ENCODE assay signal across 26 mouse cellular contexts in genomic region chr2:110080532-110080931, GRCm38 (mm10).
DNase-seq lines count a peak whose midpoint lies in the region; ATAC-seq and TF ChIP-seq lines count a peak whose summit lies in the region.
"Had no signal": no experiment of that assay in that cellular context is flagged by ENCODE, and none has a peak within 500 bp of the region (broad histone marks: within the 10 kb centered on the region; RNA-seq: fewer than 3 reads in every experiment).

No protein-coding gene starts in this region.

- H3K4me3 ChIP-seq in lung, embryonic 14.5 days (ENCODE audit: low read depth, low read length) = no peak overlapping the region
- H3K4me3 ChIP-seq in lung, adult 2 months (replicated peaks; ENCODE audit: extremely low read depth, low read depth, low read length) = no peak overlapping the region
- H3K4me3 ChIP-seq in embryonic facial prominence, embryonic 10.5 days = no peak overlapping the region
- H3K4me3 ChIP-seq: embryonic facial prominence, embryonic 12.5 days; forebrain, embryonic 13.5 days; hindbrain, embryonic 13.5 days; limb, embryonic 12.5 days; liver, embryonic 15.5 days; midbrain, embryonic 15.5 days; neural tube, embryonic 15.5 days had no signal

- no peaks in the 10 kb centered on the region for H3K9me3 ChIP-seq in lung, embryonic 14.5 days (ENCODE audit: low read depth, low read length)
- no peaks in the 10 kb centered on the region for H3K9me3 ChIP-seq in embryonic facial prominence, embryonic 10.5 days
- H3K9me3 ChIP-seq: embryonic facial prominence, embryonic 12.5 days; forebrain, embryonic 13.5 days; hindbrain, embryonic 13.5 days; limb, embryonic 12.5 days; liver, embryonic 15.5 days; midbrain, embryonic 15.5 days; neural tube, embryonic 15.5 days had no signal

- DNase-seq in lung, embryonic 14.5 days = peak; percentile 8
- no peak for DNase-seq in lung, adult 2 months
- DNase-seq in 416B (ENCODE audit: low read depth) = peak; percentile 14
- DNase-seq in embryonic facial prominence, embryonic 10.5 days (ENCODE audit: low spot score) = peak; percentile 15
- DNase-seq in kidney, postnatal 36 days = no peak
- DNase-seq in cerebellum, adult 9-11 months = no peak
- DNase-seq: adrenal gland, adult 8-10 months; B cell, adult 2 months; cerebellum, adult 8-10 months; gastrocnemius, postnatal 14 days; heart, adult 18-20 months; heart, postnatal 36 days; kidney, adult 9 months; kidney, postnatal 10 days; lung, postnatal 36 days; thymus, postnatal 4 days had no signal

- no peaks in the 10 kb centered on the region for H3K27me3 ChIP-seq in lung, embryonic 14.5 days (ENCODE audit: insufficient read depth, low read length)
- H3K27me3 ChIP-seq in embryonic facial prominence, embryonic 10.5 days (replicated peaks; ENCODE audit: low read depth, poor library complexity, severe bottlenecking) = no peaks in the 10 kb centered on the region
- H3K27me3 ChIP-seq: embryonic facial prominence, embryonic 12.5 days; hindbrain, embryonic 13.5 days; limb, embryonic 12.5 days; liver, embryonic 15.5 days; midbrain, embryonic 15.5 days; neural tube, embryonic 15.5 days had no signal

- H3K36me3 ChIP-seq in lung, embryonic 14.5 days (ENCODE audit: insufficient read depth) = no peaks in the 10 kb centered on the region
- H3K36me3 ChIP-seq in embryonic facial prominence, embryonic 10.5 days (replicated peaks) = no peaks in the 10 kb centered on the region
- H3K36me3 ChIP-seq: embryonic facial prominence, embryonic 12.5 days; hindbrain, embryonic 13.5 days; limb, embryonic 12.5 days; liver, embryonic 15.5 days; midbrain, embryonic 15.5 days; neural tube, embryonic 15.5 days had no signal

- 57% methylated on average over 6 of the region's 6 CpGs for whole genome bisulfite sequencing in lung, embryonic 14.5 days
- WGBS in lung, adult 2 months = 62% methylated on average over 6 of the region's 6 CpGs
- 59% methylated on average over 6 of the region's 6 CpGs for WGBS in embryonic facial prominence, embryonic 10.5 days

- no peak overlapping the region for H3K9ac ChIP-seq in lung, embryonic 14.5 days
- H3K9ac ChIP-seq: embryonic facial prominence, embryonic 12.5 days; forebrain, embryonic 13.5 days; hindbrain, embryonic 13.5 days; limb, embryonic 12.5 days; liver, embryonic 15.5 days; midbrain, embryonic 15.5 days; neural tube, embryonic 15.5 days had no signal

- H3K4me2 ChIP-seq in lung, embryonic 14.5 days = no peak overlapping the region
- H3K4me2 ChIP-seq: embryonic facial prominence, embryonic 12.5 days; forebrain, embryonic 13.5 days; heart, embryonic 11.5 days; hindbrain, embryonic 13.5 days; limb, embryonic 12.5 days; liver, embryonic 15.5 days; midbrain, embryonic 15.5 days; neural tube, embryonic 15.5 days had no signal

- no peak overlapping the region for H3K27ac ChIP-seq in lung, embryonic 14.5 days (ENCODE audit: low read depth)
- no peak overlapping the region for H3K27ac ChIP-seq in embryonic facial prominence, embryonic 10.5 days (replicated peaks)
- H3K27ac ChIP-seq: embryonic facial prominence, embryonic 12.5 days; forebrain, embryonic 13.5 days; hindbrain, embryonic 13.5 days; limb, embryonic 12.5 days; liver, embryonic 15.5 days; midbrain, embryonic 15.5 days; neural tube, embryonic 15.5 days had no signal

- TF ChIP-seq CTCF in lung, embryonic 14.5 days (IDR thresholded peaks at IDR 0.05; ENCODE audit: low read depth) = no peak
- TF ChIP-seq CTCF in lung, adult 2 months (IDR thresholded peaks at IDR 0.05; ENCODE audit: insufficient read depth, low read length) = no peak

- TF ChIP-seq POLR2A in lung, adult 2 months (IDR thresholded peaks at IDR 0.05; ENCODE audit: borderline replicate concordance, extremely low read depth, low read depth, low read length) = no peak

- no peak for ATAC-seq in lung, embryonic 14.5 days (ENCODE audit: insufficient read depth)
- peak; percentile 17; the same call in 1 of the 2 replicates for ATAC-seq in granulocyte monocyte progenitor cell, adult 5-6 weeks (replicated peaks; ENCODE audit: poor library complexity, severe bottlenecking)
- ATAC-seq: forebrain, embryonic 13.5 days; intestine, postnatal 0 days; midbrain, embryonic 15.5 days had no signal

- no peaks in the 10 kb centered on the region for H3K4me1 ChIP-seq in lung, embryonic 14.5 days (ENCODE audit: insufficient read depth)
- no peaks in the 10 kb centered on the region for H3K4me1 ChIP-seq in lung, adult 2 months (ENCODE audit: control insufficient read depth, insufficient read depth, low read length)
- H3K4me1 ChIP-seq in embryonic facial prominence, embryonic 10.5 days = peaks cover 7% of the 10 kb centered on the region; the same call in 1 of the 2 replicates
- H3K4me1 ChIP-seq: forebrain, embryonic 13.5 days; hindbrain, embryonic 13.5 days; liver, embryonic 15.5 days; midbrain, embryonic 15.5 days; neural tube, embryonic 15.5 days had no signal

Comparison
In these comparisons a context has a peak if more than half of its experiments do, and no peak if none do; other contexts are left out.
1. DNase-seq: peak in lung, embryonic 14.5 days (single experiment), 416B (single experiment) and embryonic facial prominence, embryonic 10.5 days (single experiment); none in lung, adult 2 months (single experiment), kidney, postnatal 36 days (0 of 2) and cerebellum, adult 9-11 months (single experiment).